Mouse (Mus musculus) forebrain, embryonic 11.5 days (tissue): ENCODE measurements around the gene Acr. TPM values are rescaled to one million over a fixed set of nuclear protein-coding genes. Genes with fewer than 3 reads are reported as not detected.

ENCODE experiments used
- ATAC-seq: fragments of 200-750 bp; cut with Nextera tagmentation; replicated peaks from 2 replicates; pipeline ENCODE4 v1.8.0; 2017; ENCODE audit warnings: moderate TSS enrichment; ENCODE audit not compliant: low FRiP score
- DNase-seq: peaks from one replicate; pipeline ENCODE4 v3.0.0-alpha.2; 2017; ENCODE audit warnings: low spot score
- H3K27ac ChIP-seq: fragments of 300-500 bp; sonication (generic); 2 replicates; pipeline ENCODE4 v1.5.1; 2014; ENCODE audit warnings: low read depth, low read length
- H3K27me3 ChIP-seq: fragments of 300-500 bp; sonication (generic); 2 replicates; pipeline ENCODE4 v1.6.1; 2014; ENCODE audit warnings: mild to moderate bottlenecking, low read length, mixed read lengths; ENCODE audit not compliant: control insufficient read depth, insufficient read depth
- H3K36me3 ChIP-seq: fragments of 300-500 bp; sonication (generic); 2 replicates; pipeline ENCODE4 v1.6.1; 2014; ENCODE audit warnings: mild to moderate bottlenecking, low read length, moderate library complexity, mixed read lengths; ENCODE audit not compliant: control insufficient read depth, insufficient read depth
- H3K4me1 ChIP-seq: fragments of 300-500 bp; sonication (generic); replicated peaks from 2 replicates; pipeline ENCODE4 v1.6.1; 2014; ENCODE audit warnings: low read length, mixed read lengths; ENCODE audit not compliant: control insufficient read depth, insufficient read depth
- H3K4me2 ChIP-seq: fragments of 300-500 bp; sonication (generic); 2 replicates; pipeline ENCODE4 v1.6.1; 2014; ENCODE audit warnings: low read depth, mild to moderate bottlenecking, low read length, moderate library complexity, mixed read lengths; ENCODE audit not compliant: severe bottlenecking
- H3K4me3 ChIP-seq: fragments of 300-500 bp; sonication (generic); 2 replicates; pipeline ENCODE4 v1.5.1; 2014; ENCODE audit warnings: low read depth, low read length
- H3K9ac ChIP-seq: fragments of 300-500 bp; sonication (generic); 2 replicates; pipeline ENCODE4 v1.6.1; 2014; ENCODE audit warnings: low read length
- H3K9me3 ChIP-seq: fragments of 300-500 bp; sonication (generic); 2 replicates; pipeline ENCODE4 v1.6.1; 2016; ENCODE audit warnings: low read length, mixed read lengths; ENCODE audit not compliant: control insufficient read depth
- WGBS: fragments of 180-500 bp; shearing (Covaris S2); extraction: QIAGEN DNeasy Blood & Tissue Kit; methylation state at CpG from one replicate; pipeline ENCODE4 v1.1.7; 2014; 5-methylcytosine and 5-hydroxymethylcytosine counted together
- polyA plus RNA-seq: library from polyadenylated mRNA; unstranded; fragments of >200 nt; fragmentation: Nextera tagmentation; extraction: Ambion mirVana; gene quantifications from 2 replicates; pipeline ENCODE4 v1.2.1, GENCODE M21; 2014

Gene Acr
- polyA plus RNA-seq, 1 experiment from 2014 or later: 0.84 TPM

GRCm38 (mm10) chr15:89526776-89527325 is 41.3 kb upstream of the Acr start:
- ATAC-seq: no peak
- 88% methylated on average over 19 of the region's 19 CpGs for WGBS
- no peak for DNase-seq
- H3K27ac ChIP-seq: no peak overlapping the region
- H3K9ac ChIP-seq: no peak overlapping the region
- H3K4me2 ChIP-seq: no peak overlapping the region
- H3K4me1 ChIP-seq: peaks cover 8% of the 10 kb centered on the region; the same call in 1 of the 2 replicates
- no peak overlapping the region for H3K4me3 ChIP-seq
- H3K36me3 ChIP-seq: no peaks in the 10 kb centered on the region
- H3K9me3 ChIP-seq: no peaks in the 10 kb centered on the region
- peaks cover 20% of the 10 kb centered on the region for H3K27me3 ChIP-seq

GRCm38 (mm10) chr15:89527466-89527865 is 40.7 kb upstream of the Acr start:
- H3K4me1 ChIP-seq: peaks cover 12% of the 10 kb centered on the region; the same call in 1 of the 2 replicates
- H3K4me2 ChIP-seq: no peak overlapping the region
- DNase-seq: no peak
- H3K9me3 ChIP-seq: no peaks in the 10 kb centered on the region
- ATAC-seq: no peak
- H3K27me3 ChIP-seq: peaks cover 19% of the 10 kb centered on the region
- WGBS: 84% methylated on average over 7 of the region's 7 CpGs
- no peak overlapping the region for H3K4me3 ChIP-seq
- H3K27ac ChIP-seq: no peak overlapping the region
- no peak overlapping the region for H3K9ac ChIP-seq
- no peaks in the 10 kb centered on the region for H3K36me3 ChIP-seq

DNA sequence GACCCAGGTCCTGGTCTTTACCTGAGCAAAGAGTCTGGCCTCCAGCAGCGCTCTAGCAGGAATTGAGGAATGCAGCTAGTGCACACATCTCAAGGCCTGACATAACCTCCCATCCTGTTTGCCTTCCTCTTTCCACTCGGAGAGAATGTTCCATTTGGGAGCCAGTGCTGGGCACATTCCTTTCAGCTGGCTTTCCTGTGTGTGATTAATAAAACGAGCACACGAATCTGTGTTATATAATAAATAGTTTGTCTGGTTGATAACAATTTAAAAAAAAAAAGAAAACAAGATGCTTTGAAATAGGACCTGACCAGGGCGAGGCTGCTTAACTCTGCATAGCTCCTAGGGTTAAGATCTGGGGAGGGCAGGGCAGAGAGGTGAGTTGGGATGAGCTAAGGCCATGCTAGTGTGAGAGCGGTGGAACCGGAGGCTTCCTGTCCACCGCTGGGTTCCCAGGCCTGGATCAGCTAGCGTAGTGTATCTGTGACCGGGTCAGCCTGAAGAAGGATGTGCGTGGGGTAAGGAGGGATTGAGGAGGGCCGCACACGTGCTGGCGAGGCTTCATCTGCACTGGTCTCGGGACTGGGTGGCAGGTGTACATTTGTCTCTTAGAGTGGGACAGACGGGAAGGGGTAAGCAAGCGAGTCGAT is 39.8 kb upstream of the Acr start:
- Histone ChIP-seq H3K4me2 (no peak overlapping the region), H3K9me3 (no peaks in the 10 kb centered on the region), H3K27ac (no peak overlapping the region), H3K27me3 (peaks cover 13% of the 10 kb centered on the region), H3K4me3 (no peak overlapping the region), H3K4me1 (peaks cover 17% of the 10 kb centered on the region; the same call in 1 of the 2 replicates), H3K9ac (no peak overlapping the region), H3K36me3 (no peaks in the 10 kb centered on the region)
- DNase-seq: no peak
- WGBS: 94% methylated on average over 18 of the region's 18 CpGs
- ATAC-seq: no peak

- DNase-seq (no peak), ATAC-seq (no peak)
- Histone ChIP-seq H3K4me2 (no peak overlapping the region), H3K36me3 (no peaks in the 10 kb centered on the region), H3K4me3 (no peak overlapping the region), H3K4me1 (peaks cover 15% of the 10 kb centered on the region; the same call in 1 of the 2 replicates), H3K9me3 (no peaks in the 10 kb centered on the region), H3K27ac (no peak overlapping the region), H3K9ac (no peak overlapping the region), H3K27me3 (peaks cover 9% of the 10 kb centered on the region)
- WGBS: 92% methylated on average over 10 of the region's 10 CpGs
These were observed 39.2 kb upstream of the Acr start for GRCm38 (mm10) chr15:89528923-89529322.

- no peak overlapping the region for H3K9ac ChIP-seq
- H3K4me2 ChIP-seq: no peak overlapping the region
- H3K4me3 ChIP-seq: no peak overlapping the region
- H3K27ac ChIP-seq: no peak overlapping the region
- ATAC-seq (no peak), DNase-seq (peak; percentile 84)
- H3K27me3 ChIP-seq: no peaks in the 10 kb centered on the region
- WGBS: 3% methylated on average over 4 of the region's 4 CpGs
- H3K4me1 ChIP-seq: peaks cover 10% of the 10 kb centered on the region; the same call in 1 of the 2 replicates
- no peaks in the 10 kb centered on the region for H3K9me3 ChIP-seq
- H3K36me3 ChIP-seq: no peaks in the 10 kb centered on the region
These were observed 37.8 kb upstream of the Acr start for GRCm38 (mm10) chr15:89530336-89530735.

GRCm38 (mm10) chr15:89531399-89531798 is 36.7 kb upstream of the Acr start:
- H3K36me3 ChIP-seq: no peaks in the 10 kb centered on the region
- no peak overlapping the region for H3K27ac ChIP-seq
- ATAC-seq (no peak), DNase-seq (no peak)
- no peak overlapping the region for H3K9ac ChIP-seq
- H3K4me1 ChIP-seq: peaks cover 10% of the 10 kb centered on the region; the same call in 1 of the 2 replicates
- no peak overlapping the region for H3K4me2 ChIP-seq
- no peaks in the 10 kb centered on the region for H3K27me3 ChIP-seq
- H3K4me3 ChIP-seq: no peak overlapping the region
- WGBS: 91% methylated on average over 5 of the region's 5 CpGs
- no peaks in the 10 kb centered on the region for H3K9me3 ChIP-seq

GRCm38 (mm10) chr15:89532026-89532923 is 35.9 kb upstream of the Acr start:
- Histone ChIP-seq H3K27ac (no peak overlapping the region), H3K27me3 (no peaks in the 10 kb centered on the region), H3K9me3 (no peaks in the 10 kb centered on the region), H3K4me2 (peak overlapping the region; percentile 73), H3K4me1 (peaks cover 10% of the 10 kb centered on the region; the same call in 1 of the 2 replicates), H3K36me3 (no peaks in the 10 kb centered on the region), H3K4me3 (peak overlapping the region; percentile 36), H3K9ac (peak overlapping the region; percentile 58)
- DNase-seq: peak; percentile 89
- ATAC-seq: peak; percentile 92
- WGBS: 19% methylated on average over 28 of the region's 29 CpGs

GRCm38 (mm10) chr15:89532924-89533842 is 34.9 kb upstream of the Acr start:
- DNase-seq (no peak), ATAC-seq (peak; percentile 21; the same call in 1 of the 2 replicates)
- H3K4me1 ChIP-seq: peaks cover 10% of the 10 kb centered on the region; the same call in 1 of the 2 replicates
- H3K27ac ChIP-seq: no peak overlapping the region
- H3K9ac ChIP-seq: peak overlapping the region; percentile 58
- peak overlapping the region; percentile 73 for H3K4me2 ChIP-seq
- no peaks in the 10 kb centered on the region for H3K27me3 ChIP-seq
- 61% methylated on average over 23 of the region's 23 CpGs for WGBS
- peak overlapping the region; percentile 36 for H3K4me3 ChIP-seq
- H3K9me3 ChIP-seq: no peaks in the 10 kb centered on the region
- H3K36me3 ChIP-seq: no peaks in the 10 kb centered on the region
